Mouse (Mus musculus) testis, postnatal 14 days (tissue): Measurements from ENCODE around the gene Fam131a.

Experiments
- DNase-seq: peaks from one replicate; pipeline ENCODE4 v3.0.0; 2021; ENCODE audit warnings: low spot score

Gene Fam131a

GRCm38 (mm10) chr16:20715976-20716840 lies 23.2 kb downstream of the Fam131a start:
- DNase-seq, result peak; percentile 85

DNA sequence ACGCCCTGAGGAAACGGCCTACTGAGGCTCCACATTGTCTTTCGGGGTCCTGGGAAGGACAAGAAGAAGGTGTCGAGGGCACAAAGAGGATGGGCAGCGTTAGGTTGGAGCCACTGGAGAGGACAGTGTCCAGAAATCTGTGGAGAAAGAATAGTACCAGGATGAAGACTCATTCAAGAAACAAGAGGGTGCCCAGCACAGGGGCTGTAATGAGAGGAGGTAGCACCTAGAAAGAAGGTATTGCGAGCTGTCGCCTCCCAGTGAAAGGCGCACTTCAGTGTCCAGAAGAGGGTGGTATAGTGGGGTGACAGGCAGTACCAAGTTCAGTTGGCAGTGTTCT lies 23.8 kb downstream of the Fam131a start:
- DNase-seq, result no peak

- peak; percentile 95 for DNase-seq
Measured at GRCm38 (mm10) chr16:20717181-20717977, 24.3 kb downstream of the Fam131a start, which contains the start of the genes Polr2h and Clcn2. Gene Polr2h (plus strand): TSS chr16:20717665. Gene Clcn2 (minus strand): TSS chr16:20717746.

DNA sequence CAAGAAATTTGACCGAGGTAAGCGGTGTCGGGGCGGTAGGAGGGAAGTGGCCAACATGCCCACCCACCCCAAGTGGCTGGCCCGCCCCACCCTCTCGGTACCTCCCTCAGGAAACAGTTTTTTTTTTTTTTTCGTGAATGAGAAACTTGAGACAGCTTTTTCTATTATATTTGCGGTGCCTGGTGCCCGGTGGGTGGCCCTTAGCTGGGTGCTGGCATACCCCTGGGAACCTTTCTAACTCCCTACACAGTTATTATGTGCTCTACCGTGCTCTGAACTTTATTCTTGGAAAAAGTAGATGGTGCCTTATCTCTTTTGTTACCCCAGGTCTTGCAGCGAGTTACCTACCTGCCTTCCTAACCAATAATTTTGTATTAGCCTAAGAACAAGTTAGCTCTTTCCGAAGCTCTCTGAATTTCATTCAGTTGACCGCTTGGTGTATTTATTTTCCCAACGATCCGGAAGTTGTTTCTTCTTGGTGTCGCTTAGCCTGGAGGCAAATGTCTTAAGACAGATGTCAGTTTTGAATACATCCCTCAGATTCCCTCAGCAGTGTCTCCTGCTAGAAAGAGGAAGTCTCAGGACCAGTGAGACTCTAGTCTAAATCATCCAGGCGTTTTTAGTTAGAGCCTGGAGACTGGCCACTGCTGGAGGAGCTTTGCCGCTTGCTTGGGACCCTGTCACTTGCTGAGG lies 25.1 kb downstream of the Fam131a start:
- DNase-seq, result no peak

- no peak for DNase-seq
Measured at GRCm38 (mm10) chr16:20721808-20722207, 28.8 kb downstream of the Fam131a start.

DNA sequence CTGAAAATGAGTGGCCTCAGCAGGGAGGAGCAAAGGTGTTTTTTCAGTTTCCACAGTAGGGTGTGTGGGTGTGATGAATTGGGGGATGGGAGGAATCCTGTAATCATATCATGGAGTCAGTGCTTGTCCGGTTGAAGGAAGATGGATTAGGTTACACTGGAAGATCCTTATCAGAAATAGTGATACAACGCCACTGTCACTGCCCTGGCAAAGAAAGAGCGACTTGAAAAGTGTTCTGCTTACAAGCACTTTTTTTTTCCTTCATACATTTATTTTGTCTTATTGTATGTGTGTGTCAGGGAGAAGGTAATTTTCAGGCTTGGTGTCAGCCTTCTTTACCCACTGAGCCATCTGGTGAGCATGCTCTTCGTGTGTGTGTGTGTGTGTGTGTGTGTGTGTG lies 29.7 kb downstream of the Fam131a start:
- DNase-seq, result no peak

DNA sequence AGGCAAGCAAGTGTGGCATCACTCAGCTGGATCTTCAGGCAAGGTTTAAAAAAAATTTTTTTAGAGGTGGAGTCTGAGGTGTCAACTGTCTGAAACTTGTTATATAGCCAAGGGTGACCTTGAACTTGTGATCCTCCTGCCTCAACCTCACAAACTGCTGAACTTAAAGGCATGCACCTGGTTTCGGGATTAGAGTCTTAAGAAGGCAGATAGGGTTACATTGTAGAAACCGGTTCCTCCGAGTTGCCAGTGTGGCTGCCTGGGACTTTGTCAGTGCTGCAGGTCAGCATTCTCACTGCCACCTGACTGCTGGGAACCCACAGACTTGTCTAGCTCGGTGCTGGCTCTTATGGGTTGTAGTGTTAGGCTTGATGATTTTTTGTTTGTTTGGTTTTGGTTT lies 30.2 kb downstream of the Fam131a start:
- no peak for DNase-seq

- DNase-seq, result no peak
Measured at GRCm38 (mm10) chr16:20724338-20724748, 31.3 kb downstream of the Fam131a start.

GRCm38 (mm10) chr16:20725321-20725720 lies 32.3 kb downstream of the Fam131a start:
- DNase-seq, result no peak

GRCm38 (mm10) chr16:20725750-20726149 lies 32.7 kb downstream of the Fam131a start:
- DNase-seq, result no peak

DNA sequence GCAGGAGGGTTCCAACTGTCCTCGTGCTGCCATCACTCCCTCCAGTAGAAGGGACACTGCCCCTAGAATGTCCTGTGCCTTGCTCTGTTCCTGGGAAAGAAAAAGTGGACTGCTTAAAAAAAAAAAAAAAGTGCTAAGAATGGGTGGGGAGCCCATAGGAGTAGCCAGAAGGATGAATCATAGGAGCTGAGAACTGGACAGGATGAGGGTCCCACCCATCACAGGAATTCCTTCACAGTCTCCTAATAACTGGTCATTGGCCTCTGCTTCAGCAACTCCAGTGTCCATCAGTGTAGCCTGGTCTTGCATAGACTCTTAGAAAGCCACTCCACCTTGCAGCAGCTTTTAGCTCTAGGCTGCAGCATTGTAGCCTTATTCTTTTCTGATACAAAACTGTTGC lies 33.3 kb downstream of the Fam131a start:
- no peak for DNase-seq

- no peak for DNase-seq
Measured at GRCm38 (mm10) chr16:20730293-20730711, 37.3 kb downstream of the Fam131a start.

DNA sequence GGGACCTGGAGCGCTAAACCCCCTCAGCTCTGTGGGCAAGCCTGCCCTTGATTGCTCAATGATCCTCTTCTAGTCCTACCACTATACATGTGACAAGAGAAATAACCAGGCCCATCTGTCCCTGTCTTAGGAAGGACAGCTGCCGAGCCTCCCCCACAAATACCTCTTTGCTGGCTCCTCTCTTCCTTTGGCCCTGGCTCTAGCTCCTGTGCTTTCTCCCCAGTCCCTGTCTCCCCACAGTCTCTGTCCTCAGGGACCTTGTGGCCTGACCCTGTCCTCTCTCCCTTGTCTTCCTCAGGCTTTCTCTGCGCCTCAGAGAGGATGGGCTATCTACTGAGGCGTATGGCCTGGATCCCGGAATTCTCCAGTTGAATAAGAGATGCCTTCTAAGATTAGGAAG lies 38.6 kb downstream of the Fam131a start:
- DNase-seq, result no peak

DNA sequence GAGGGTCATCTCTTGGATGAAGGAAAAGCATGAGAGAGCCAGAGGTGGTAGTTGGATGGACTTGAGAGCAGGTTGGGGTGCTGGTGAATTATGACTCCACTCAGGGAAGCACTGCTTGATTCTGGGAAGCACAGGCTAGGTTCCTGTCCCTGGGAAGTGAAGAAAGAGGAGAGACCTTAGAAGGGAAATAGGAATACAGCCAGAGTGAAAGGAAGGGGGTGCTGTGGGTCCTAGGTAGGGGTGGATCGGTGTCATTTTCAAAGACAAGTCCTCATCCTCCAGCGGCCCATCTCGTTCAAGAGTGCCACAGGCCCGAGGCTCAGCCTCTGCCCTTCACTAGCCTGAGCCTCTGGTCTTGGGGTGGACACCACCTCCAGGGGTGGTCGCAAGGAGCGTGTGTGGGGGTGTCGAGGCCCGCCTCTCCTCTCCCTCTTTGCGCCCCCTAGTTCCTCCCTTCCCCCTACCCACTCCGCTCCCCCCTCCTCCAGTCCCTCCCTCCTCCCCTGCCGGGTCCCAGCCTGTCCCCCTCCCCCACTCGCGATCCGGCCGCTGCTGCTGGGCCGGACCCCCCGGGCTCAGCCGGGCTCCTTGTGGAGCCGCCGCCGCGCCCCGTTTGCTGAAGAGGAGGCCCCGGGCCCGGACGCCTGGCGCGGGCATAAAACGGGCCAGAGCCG lies 39.3 kb downstream of the Fam131a start:
- no peak for DNase-seq

DNA sequence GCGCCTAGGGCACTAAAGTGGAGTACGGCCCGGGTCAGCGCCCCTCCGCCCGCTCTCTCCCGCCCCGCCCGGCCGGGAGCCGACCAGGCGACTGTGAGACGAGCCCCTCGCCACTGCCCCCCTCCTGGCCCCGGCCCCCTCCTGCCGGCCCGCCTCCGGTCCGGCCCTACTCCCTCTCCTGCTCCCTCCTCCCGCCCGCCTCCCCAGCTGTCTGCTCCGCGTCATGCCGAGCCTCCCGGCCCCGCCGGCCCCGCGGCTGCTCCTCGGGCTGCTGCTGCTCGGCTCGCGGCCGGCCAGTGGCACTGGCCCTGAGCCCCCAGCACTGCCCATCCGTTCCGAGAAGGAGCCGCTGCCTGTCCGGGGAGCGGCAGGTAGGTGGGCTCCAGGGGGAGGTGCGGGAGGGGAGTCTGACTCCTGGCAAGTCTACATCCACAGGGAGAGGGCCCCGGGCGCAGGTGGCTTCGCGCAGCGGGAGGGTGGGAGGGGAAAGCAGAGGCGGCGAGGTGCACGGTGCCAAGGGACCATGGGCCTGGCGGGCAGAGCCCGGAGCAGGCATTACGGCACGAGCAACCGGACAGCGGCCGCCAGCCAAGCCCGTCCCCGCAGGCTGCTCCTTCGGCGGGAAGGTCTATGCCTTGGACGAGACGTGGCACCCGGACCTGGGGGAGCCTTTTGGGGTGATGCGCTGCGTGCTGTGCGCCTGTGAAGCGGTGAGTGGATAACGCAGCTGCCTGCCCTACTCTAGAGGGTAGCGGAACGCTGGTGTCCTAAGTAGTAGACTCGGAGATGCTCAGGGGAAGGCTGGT lies 40.1 kb downstream of the Fam131a start, which contains the start of gene Chrd:
Gene Chrd (plus strand): TSS at position 203 of the 806 bp plus-strand sequence.
- DNase-seq, result no peak

GRCm38 (mm10) chr16:20733731-20734730 lies 41.0 kb downstream of the Fam131a start, which contains the start of gene Thpo:
Gene Thpo (minus strand): TSS chr16:20734511.
- DNase-seq, result no peak

DNA sequence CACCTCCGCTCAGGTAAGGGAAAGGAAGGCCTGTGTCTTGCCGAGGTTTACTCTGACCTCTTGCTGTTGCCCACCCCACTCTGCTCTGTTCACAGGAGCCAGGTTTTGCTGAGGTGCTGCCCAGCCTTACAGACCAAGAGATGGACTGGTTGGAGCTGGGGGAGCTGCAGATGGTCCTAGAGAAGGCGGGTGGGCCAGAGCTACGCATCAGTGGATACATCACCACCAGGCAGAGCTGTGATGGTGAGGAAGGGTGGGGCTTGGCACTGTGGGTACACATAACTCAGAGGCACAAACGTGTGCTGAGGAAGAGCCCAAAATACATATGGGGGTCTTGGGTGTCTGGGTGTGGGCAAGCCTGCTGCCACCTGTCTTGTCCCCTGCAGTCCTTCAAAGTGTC lies 42.6 kb downstream of the Fam131a start:
- DNase-seq, result no peak

- DNase-seq, result no peak
Measured at GRCm38 (mm10) chr16:20736168-20736567, 43.1 kb downstream of the Fam131a start.

DNA sequence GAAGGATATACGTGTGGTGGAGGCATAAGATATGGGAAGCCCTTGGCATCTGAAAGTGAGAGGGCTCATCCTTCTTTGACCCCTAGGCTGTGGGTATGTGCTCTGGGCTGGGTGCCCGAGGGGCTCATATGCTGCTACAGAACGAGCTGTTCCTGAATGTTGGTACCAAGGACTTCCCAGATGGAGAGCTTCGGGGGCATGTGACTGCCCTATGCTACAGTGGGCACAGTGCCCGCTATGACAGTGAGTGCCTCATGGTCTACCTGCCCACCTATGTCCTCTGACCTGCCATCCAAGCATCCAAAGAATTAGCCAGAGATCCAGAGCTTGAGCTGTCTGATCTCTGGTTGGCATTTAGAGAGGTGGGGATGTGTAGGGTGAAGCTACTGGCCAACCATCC lies 43.8 kb downstream of the Fam131a start:
- DNase-seq, result no peak

DNA sequence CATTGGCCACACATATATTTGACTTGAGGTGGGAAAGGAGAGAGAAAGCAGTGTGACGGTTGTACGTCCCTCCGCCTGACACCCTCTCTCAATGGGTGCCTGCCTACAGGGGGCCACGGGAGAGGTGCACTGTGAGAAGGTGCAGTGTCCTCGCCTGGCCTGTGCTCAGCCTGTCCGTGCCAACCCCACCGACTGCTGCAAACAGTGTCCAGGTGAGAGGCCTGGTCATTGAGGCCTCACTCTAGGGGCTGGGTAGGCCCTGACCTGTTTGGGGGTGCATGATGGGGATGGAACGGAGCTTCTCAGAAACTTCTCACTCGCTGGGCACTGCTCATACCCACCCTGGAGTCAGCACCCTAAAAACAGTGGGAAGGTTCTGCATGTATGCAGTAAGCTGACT lies 46.8 kb downstream of the Fam131a start:
- no peak for DNase-seq
